Mouse (Mus musculus) NIH3T3 (cell line): Measurements from ENCODE around the gene Fank1.

ENCODE experiments used
- DNase-seq: peaks from one replicate; pipeline ENCODE4 v3.0.0-alpha.2; 2012; ENCODE audit warnings: low read depth

The Fank1 gene

GRCm38 (mm10) chr7:133899391-133899790 lies 122.7 kb downstream of the Fank1 start:
- DNase-seq, result no peak

DNA sequence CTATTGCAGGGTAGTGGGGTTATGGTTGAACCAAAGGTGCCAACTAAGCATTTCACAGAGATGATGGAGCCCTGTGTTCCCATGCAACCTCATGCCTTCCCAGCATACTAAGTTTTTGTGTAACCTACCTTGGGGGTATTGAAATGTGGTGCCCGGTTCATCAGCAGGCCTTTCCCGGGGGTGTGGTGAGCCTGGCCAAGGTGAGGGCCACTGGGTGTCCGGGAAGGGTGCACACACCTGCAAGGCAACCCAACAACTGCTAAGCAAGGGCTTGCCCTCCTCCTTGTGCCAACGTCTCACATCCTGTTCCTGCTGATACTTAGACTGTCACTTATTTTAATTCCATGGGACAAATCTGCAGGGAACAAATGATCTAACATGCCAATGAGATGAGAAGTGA lies 132.3 kb downstream of the Fank1 start:
- no peak for DNase-seq

- DNase-seq, result no peak
Measured at GRCm38 (mm10) chr7:133909833-133910375, 133.2 kb downstream of the Fank1 start.

GRCm38 (mm10) chr7:133911881-133912280 lies 135.2 kb downstream of the Fank1 start:
- no peak for DNase-seq

DNA sequence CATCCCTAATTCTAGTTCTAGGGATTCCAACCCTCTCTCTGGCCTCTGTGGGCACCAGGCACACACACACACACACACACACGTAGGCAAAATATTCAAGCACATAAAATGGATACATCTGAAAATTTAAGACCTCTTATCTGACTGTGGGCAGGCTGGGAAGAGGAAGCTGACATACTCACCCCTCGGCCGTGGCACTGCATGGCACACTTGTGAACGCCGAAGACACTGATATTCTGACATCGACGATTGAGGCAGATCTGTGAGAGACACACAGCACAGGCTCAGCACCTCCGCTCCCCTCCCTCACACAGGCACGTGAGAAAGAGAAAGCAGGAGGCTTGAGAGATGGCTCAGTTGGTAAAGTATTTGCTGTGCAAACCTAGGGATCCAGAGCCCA lies 139.6 kb downstream of the Fank1 start:
- DNase-seq, result no peak

DNA sequence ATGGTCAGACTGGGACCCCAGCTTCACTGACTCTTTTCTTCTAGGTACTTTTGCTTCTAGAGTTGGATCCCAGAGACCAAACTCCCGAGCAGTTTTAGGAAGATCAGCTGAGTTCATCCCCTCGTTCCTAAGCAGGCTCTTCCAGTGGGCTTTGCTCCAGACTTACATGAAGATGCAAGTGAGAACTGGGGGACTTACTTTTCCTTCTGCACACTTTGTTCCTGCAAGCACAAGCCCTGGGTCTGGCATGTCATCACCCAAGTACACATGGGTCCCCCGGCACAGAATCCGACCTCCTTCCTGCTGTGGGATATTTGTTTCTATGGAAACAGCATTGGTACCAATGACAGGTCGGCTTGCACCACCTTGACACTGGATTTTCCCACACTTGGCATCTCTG lies 142.6 kb downstream of the Fank1 start:
- DNase-seq, result no peak

- peak; percentile 4 for DNase-seq
Measured at GRCm38 (mm10) chr7:133919918-133920317, 143.3 kb downstream of the Fank1 start.

GRCm38 (mm10) chr7:133920724-133921123 lies 144.1 kb downstream of the Fank1 start:
- no peak for DNase-seq

DNA sequence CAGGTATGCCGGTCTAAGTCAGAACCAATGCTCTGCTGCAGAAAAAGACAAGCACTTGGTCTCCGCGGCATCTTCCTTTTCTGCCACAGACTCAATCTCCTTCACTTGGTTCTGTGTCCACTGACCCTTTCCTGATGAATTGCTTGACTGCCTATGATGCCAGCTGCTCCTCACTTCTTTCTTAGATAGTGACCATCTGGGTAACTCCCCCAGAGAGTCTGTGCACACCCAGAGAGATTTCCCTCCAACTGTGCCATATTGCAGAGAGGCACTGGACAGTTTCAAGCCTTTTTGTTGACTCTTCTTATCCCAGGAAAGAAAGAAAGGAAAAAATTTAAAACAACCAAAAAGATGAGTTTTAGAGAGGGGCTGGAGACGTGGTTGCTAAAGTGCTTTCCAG lies 144.6 kb downstream of the Fank1 start:
- no peak for DNase-seq

DNA sequence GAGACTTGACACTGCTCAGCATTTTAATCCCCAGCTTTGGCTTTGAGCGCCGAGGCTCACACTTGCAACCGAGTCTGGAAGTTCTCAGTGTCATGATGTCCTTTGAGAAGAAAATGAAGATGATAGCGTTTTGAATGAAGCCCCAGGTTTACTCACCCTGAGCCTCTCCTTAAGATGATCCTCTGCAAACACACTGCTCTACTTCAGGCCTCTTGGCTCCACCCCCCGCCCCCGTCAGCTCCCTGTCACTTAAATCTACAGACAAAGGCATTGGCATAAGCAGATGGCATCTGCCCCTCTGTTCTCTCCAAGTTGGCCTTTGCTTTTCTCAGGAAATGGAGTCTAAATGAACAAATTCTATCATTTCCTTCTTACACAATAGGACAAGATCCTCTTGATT lies 147.3 kb downstream of the Fank1 start:
- no peak for DNase-seq

DNA sequence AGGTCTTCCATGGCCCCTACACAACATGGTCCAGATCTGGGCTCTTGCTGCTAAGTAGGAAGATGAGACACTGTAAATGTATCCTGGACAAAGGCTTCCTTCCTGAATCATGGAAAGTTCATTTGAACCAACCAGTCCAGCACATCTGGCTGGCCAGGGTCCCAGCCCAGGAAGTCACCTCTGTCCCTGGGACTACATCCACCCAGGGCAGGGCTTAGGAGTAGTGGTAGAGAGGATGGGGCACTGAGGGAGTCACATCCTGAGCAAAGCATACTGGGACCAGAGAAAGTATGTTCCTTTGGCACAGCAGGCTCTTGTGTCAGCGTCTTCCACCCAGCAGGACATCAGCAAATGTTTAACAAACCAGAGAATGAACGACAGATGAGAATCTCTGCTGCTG lies 149.1 kb downstream of the Fank1 start:
- no peak for DNase-seq

DNA sequence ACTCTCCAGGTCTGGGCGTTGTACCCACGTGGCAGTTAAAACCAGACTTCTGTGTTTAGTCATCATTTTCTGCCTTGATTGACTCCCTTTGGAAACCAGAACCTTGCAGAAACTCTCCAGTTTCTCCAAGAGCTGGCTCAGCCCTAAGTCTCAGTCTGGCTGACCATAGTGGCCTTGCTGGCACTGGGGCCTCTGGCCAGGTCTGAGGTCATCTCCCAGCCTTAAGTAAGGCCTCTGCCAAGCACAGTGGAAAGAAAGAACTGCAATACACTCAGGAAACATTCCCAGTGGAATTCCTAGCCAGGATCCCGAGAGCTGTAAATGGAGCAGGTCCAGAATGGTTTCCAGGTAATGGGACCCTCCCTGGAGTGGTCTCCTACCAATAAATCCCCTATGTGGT lies 152.3 kb downstream of the Fank1 start:
- no peak for DNase-seq
